Mouse (Mus musculus) spleen, postnatal 4 days (tissue): ENCODE results near the gene Taf8.

Experiments
- DNase-seq, 2 experiments: peaks; one replicate each; pipeline ENCODE4 v3.0.0; 2022; ENCODE audit warnings: low spot score in 2 of 2

The Taf8 gene

GRCm38 (mm10) chr17:47484993-47485392, 17.1 kb downstream of the Taf8 start:
- DNase-seq, result no peak

GRCm38 (mm10) chr17:47484241-47484921, 17.7 kb downstream of the Taf8 start:
- no peak for DNase-seq

GRCm38 (mm10) chr17:47482401-47482800, 19.7 kb downstream of the Taf8 start:
- peak; percentile 76 to 92 for DNase-seq

- no peak for DNase-seq
Measured at GRCm38 (mm10) chr17:47479887-47480286, 22.2 kb downstream of the Taf8 start.

- peak; percentile 53 to 76 for DNase-seq
Measured at GRCm38 (mm10) chr17:47475714-47476113, 26.4 kb downstream of the Taf8 start.

- no peak for DNase-seq
Measured at GRCm38 (mm10) chr17:47475181-47475580, 26.9 kb downstream of the Taf8 start.

- no peak for DNase-seq
Measured at GRCm38 (mm10) chr17:47474250-47474649, 27.8 kb downstream of the Taf8 start.

GRCm38 (mm10) chr17:47473434-47473974, 28.6 kb downstream of the Taf8 start:
- DNase-seq, result peak; percentile 66 to 91

- no peak for DNase-seq
Measured at GRCm38 (mm10) chr17:47472435-47473350, 29.4 kb downstream of the Taf8 start.

GRCm38 (mm10) chr17:47470686-47471085, 31.4 kb downstream of the Taf8 start:
- no peak for DNase-seq

GRCm38 (mm10) chr17:47470121-47470520, 32.0 kb downstream of the Taf8 start:
- DNase-seq, result no peak

- DNase-seq, result no peak
Measured at GRCm38 (mm10) chr17:47469642-47470041, 32.5 kb downstream of the Taf8 start.

GRCm38 (mm10) chr17:47468466-47468865, 33.6 kb downstream of the Taf8 start:
- DNase-seq, result peak in 1 of 2 experiments; percentile 75

- DNase-seq, result no peak
Measured at GRCm38 (mm10) chr17:47468063-47468462, 34.0 kb downstream of the Taf8 start.

- no peak for DNase-seq
Measured at GRCm38 (mm10) chr17:47467659-47468058, 34.4 kb downstream of the Taf8 start.

- DNase-seq, result no peak
Measured at GRCm38 (mm10) chr17:47466284-47466683, 35.8 kb downstream of the Taf8 start.

GRCm38 (mm10) chr17:47465016-47465415, 37.1 kb downstream of the Taf8 start:
- DNase-seq, result no peak

GRCm38 (mm10) chr17:47464248-47464965, 37.7 kb downstream of the Taf8 start:
- no peak for DNase-seq

- DNase-seq, result no peak
Measured at GRCm38 (mm10) chr17:47462728-47463388, 39.2 kb downstream of the Taf8 start.

GRCm38 (mm10) chr17:47462209-47462608, 39.9 kb downstream of the Taf8 start:
- DNase-seq, result no peak

- DNase-seq, result no peak
Measured at GRCm38 (mm10) chr17:47461688-47462087, 40.4 kb downstream of the Taf8 start.
